21 mouse cellular contexts compared by ENCODE assay signal in the genomic region with DNA sequence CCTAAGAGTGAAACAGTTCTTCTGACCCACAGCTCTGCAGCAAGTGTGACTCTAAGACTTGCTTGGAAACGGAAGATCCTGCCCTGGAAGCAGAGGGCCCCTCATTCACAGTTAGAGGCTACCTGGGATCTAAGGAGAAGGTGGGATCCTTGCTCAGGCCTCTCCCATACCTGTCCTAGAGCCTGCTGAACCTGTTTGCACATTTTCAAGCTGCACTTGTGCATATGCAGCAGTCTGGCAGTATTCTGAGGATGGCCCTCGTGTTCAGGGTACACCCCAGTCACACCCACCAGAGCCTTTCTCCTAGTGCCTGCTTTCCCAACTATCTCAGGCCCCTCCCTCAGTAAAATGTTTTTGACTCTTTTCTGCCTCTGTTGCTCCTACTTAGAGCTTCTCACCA. TPM values are rescaled to one million over a fixed set of nuclear protein-coding genes. Genes with fewer than 3 reads are reported as not detected.
"Had no signal": no experiment of that assay in that cellular context is flagged by ENCODE, and none has a peak within 500 bp of the region (broad histone marks: within the 10 kb centered on the region; RNA-seq: fewer than 3 reads in every experiment).

No protein-coding gene starts in this region.

- H3K27ac ChIP-seq: kidney, embryonic 15.5 days; limb, embryonic 12.5 days; limb, embryonic 15.5 days; liver, embryonic 13.5 days had no signal

- H3K4me1 ChIP-seq: liver, embryonic 13.5 days had no signal

- H3K4me2 ChIP-seq: kidney, embryonic 15.5 days; limb, embryonic 12.5 days; limb, embryonic 15.5 days; liver, embryonic 13.5 days; midbrain, embryonic 11.5 days had no signal

- ATAC-seq: inflammation-experienced regulatory T-cells, adult 6 months had no signal

- DNase-seq: kidney, adult 18-20 months; kidney, postnatal 10 days; kidney, postnatal 36 days; left cerebral cortex, postnatal 4 days; liver, embryonic 13.5 days; lung, adult 2 months; lung, postnatal 14 days; lung, postnatal 4 days; midbrain, embryonic 14.5 days; right cerebral cortex, adult 18-20 months; right cerebral cortex, postnatal 14 days; right cerebral cortex, postnatal 4 days; spleen, adult 18-20 months; thymus, postnatal 25 days had no signal

- H3K27me3 ChIP-seq: kidney, embryonic 15.5 days; limb, embryonic 12.5 days; limb, embryonic 15.5 days; liver, embryonic 13.5 days had no signal

- H3K4me3 ChIP-seq: kidney, embryonic 15.5 days; limb, embryonic 12.5 days; limb, embryonic 15.5 days; liver, embryonic 13.5 days had no signal

- H3K9me3 ChIP-seq: kidney, embryonic 15.5 days; limb, embryonic 12.5 days; limb, embryonic 15.5 days; liver, embryonic 13.5 days had no signal

- H3K36me3 ChIP-seq: kidney, embryonic 15.5 days; limb, embryonic 12.5 days; limb, embryonic 15.5 days; liver, embryonic 13.5 days had no signal

- H3K9ac ChIP-seq: kidney, embryonic 15.5 days; limb, embryonic 12.5 days; limb, embryonic 15.5 days; liver, embryonic 13.5 days had no signal

RNA-seq across cellular contexts. Expression of a gene that starts 29.6 kb away (rescaled TPM):
- total RNA-seq: megakaryocyte progenitor cell, adult 5-6 weeks; megakaryocyte-erythroid progenitor cell, adult 5-6 weeks had no signal
- polyA plus RNA-seq: inflammation-experienced regulatory T-cells, adult 6 months had no signal
